Mouse (Mus musculus): Measurements from ENCODE around the gene Cryba4. TPM values are rescaled to one million over a fixed set of nuclear protein-coding genes. Genes with fewer than 3 reads are reported as not detected.

The Cryba4 gene
- total and polyA plus RNA-seq, 3 experiments, result 0.39 to 0.77 TPM; not detected in 1

DNA sequence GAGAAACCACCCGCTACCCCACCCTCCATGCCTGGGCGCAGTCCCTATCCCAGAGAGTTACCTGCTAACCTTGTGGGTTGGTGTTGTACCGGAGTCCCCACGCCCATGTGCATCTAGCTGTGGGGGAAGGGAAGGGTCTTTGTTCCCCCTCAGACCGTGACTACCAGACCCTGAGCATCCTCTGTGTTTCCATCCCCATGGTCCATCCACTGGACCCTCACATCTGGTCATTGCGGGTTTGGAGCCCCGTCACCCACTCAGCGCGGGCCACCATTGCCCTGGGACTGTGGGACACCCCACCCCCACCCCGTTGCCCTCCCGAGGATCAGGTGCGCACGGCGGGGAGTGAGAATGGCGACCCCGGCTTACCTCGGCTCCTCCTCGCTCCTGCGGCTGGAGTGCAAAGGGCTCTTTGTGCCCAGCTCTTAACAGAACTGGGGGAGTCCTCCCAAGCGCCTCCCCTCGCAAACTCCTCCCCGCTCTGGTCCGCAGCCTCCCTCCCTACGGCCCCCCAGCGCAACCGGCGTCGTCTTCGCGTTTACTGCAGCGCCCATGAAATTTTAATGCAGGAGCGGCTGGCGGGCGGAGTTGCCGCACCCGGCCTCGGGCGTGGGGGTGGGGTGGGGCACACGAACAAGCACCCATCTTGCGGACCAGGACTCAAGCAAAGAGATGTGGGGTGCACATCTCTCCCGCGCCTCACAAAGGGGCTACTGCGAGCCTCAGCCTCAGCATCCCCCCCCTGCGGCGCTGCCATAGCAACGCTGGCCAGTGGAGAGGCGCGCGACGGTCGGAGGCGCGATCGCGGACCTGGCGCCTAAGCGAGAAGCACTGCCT lies 23.9 kb downstream of the Cryba4 start:
- no peaks in the 10 kb centered on the region for H3K9me3 ChIP-seq (replicated peaks; ENCODE audit: insufficient read depth, low read length)
- H3K4me3 ChIP-seq (ENCODE audit: control insufficient read depth in 1 of 2, insufficient read depth in 1 of 2, low read depth in 2 of 2, low read length in 2 of 2), result no peak overlapping the region
- no peaks in the 10 kb centered on the region for H3K27me3 ChIP-seq (ENCODE audit: control insufficient read depth in 1 of 2, insufficient read depth in 2 of 2, low read length in 2 of 2)
- H3K79me2 ChIP-seq (ENCODE audit: control insufficient read depth, insufficient read depth, low read length, poor library complexity), result no peaks in the 10 kb centered on the region
- H3K4me1 ChIP-seq (ENCODE audit: control insufficient read depth in 1 of 2, insufficient read depth in 2 of 2, low read length in 2 of 2), result no peaks in the 10 kb centered on the region
- no peak for TF ChIP-seq CTCF (IDR thresholded peaks at IDR 0.05 in 2 of 3, conservative IDR thresholded peaks at IDR 0.05 in 1 of 3; ENCODE audit: control insufficient read depth in 1 of 3, insufficient read depth in 1 of 3, low read depth in 2 of 3, low read length in 3 of 3, poor library complexity in 1 of 3, severe bottlenecking in 1 of 3)
- TF ChIP-seq KAT2A (conservative IDR thresholded peaks at IDR 0.05; ENCODE audit: low read depth, low read length), result no peak
- no peak for TF ChIP-seq MYB (IDR thresholded peaks at IDR 0.05; ENCODE audit: low read depth, low read length)
- no peak for TF ChIP-seq CHD1 (IDR thresholded peaks at IDR 0.05; ENCODE audit: low read depth, low read length)
- TF ChIP-seq BHLHE40 (IDR thresholded peaks at IDR 0.05; ENCODE audit: borderline replicate concordance, low read depth, low read length), result no peak
- TF ChIP-seq MXI1 (IDR thresholded peaks at IDR 0.05; ENCODE audit: low read depth, low read length), result no peak
- no peak for TF ChIP-seq MEF2A (IDR thresholded peaks at IDR 0.05; ENCODE audit: extremely low read depth, insufficient replicate concordance, low read depth, low read length, poor library complexity, severe bottlenecking)
- no peak for TF ChIP-seq SIN3A (IDR thresholded peaks at IDR 0.05; ENCODE audit: low read length)
- no peak for TF ChIP-seq JUND (IDR thresholded peaks at IDR 0.05; ENCODE audit: low read depth, low read length)
- TF ChIP-seq MAFK (IDR thresholded peaks at IDR 0.05; ENCODE audit: borderline replicate concordance, low read depth, low read length), result no peak
- TF ChIP-seq RCOR1 (IDR thresholded peaks at IDR 0.05; ENCODE audit: low read depth, low read length), result no peak
- TF ChIP-seq RAD21 (IDR thresholded peaks at IDR 0.05; ENCODE audit: low read depth, low read length), result no peak
- TF ChIP-seq ZMIZ1 (IDR thresholded peaks at IDR 0.05; ENCODE audit: low read depth, low read length), result no peak
- no peak for TF ChIP-seq TCF12 (IDR thresholded peaks at IDR 0.05; ENCODE audit: low read depth, low read length)
- TF ChIP-seq UBTF (IDR thresholded peaks at IDR 0.05; ENCODE audit: borderline replicate concordance, insufficient read depth, low read depth, low read length), result no peak
- TF ChIP-seq USF1 (IDR thresholded peaks at IDR 0.05; ENCODE audit: low read depth, low read length), result no peak
- no peak for TF ChIP-seq USF2 (IDR thresholded peaks at IDR 0.05; ENCODE audit: borderline replicate concordance in 1 of 2, insufficient read depth in 1 of 2, low read depth in 1 of 2, low read length in 2 of 2)
- TF ChIP-seq CHD2 (IDR thresholded peaks at IDR 0.05; ENCODE audit: low read length), result no peak
- TF ChIP-seq POLR2AphosphoS5 (IDR thresholded peaks at IDR 0.05; ENCODE audit: borderline replicate concordance, low read depth, low read length), result no peak
- TF ChIP-seq TBP (IDR thresholded peaks at IDR 0.05; ENCODE audit: low read depth, low read length), result no peak
- no peak overlapping the region for H3K27ac ChIP-seq (ENCODE audit: control insufficient read depth, low read depth, low read length)
- H3K9ac ChIP-seq (ENCODE audit: control insufficient read depth, low read depth, low read length, poor library complexity, severe bottlenecking), result no peak overlapping the region
- H3K36me3 ChIP-seq (ENCODE audit: control insufficient read depth in 1 of 2, insufficient read depth in 2 of 2, low read length in 2 of 2), result no peaks in the 10 kb centered on the region
- DNase-seq (ENCODE audit: low read depth, low spot score), result no peak
